Mouse (Mus musculus): Measurements from ENCODE around the gene Efcab10. TPM values are rescaled to one million over a fixed set of nuclear protein-coding genes. Genes with fewer than 3 reads are reported as not detected.
A peak's percentile ranks its signal among the peaks of the same experiment; 100 is the strongest.

The Efcab10 gene
- polyA plus RNA-seq, 1 experiment, result not detected

- H3K4me2 ChIP-seq (ENCODE audit: low read depth), result peak overlapping the region; percentile 27
- TF ChIP-seq MYOD1 (IDR thresholded peaks at IDR 0.05; ENCODE audit: control insufficient read depth in 1 of 3, insufficient read length in 2 of 3, low read depth in 2 of 3), result no peak
- TF ChIP-seq POLR2AphosphoS2 (IDR thresholded peaks at IDR 0.05; ENCODE audit: insufficient read length, low read depth), result no peak
- no peak for TF ChIP-seq MYOG (IDR thresholded peaks at IDR 0.05; ENCODE audit: control insufficient read depth in 1 of 3, insufficient read depth in 1 of 3, insufficient read length in 2 of 3, low read depth in 2 of 3)
- TF ChIP-seq REST (IDR thresholded peaks at IDR 0.05; ENCODE audit: insufficient read depth, insufficient read length), result no peak
- TF ChIP-seq CEBPB (IDR thresholded peaks at IDR 0.05; ENCODE audit: insufficient read depth, poor library complexity, severe bottlenecking), result no peak
- TF ChIP-seq E2F4 (IDR thresholded peaks at IDR 0.05; ENCODE audit: insufficient read depth), result no peak
- no peak for TF ChIP-seq SRF (IDR thresholded peaks at IDR 0.05; ENCODE audit: control insufficient read depth, insufficient read length, low read depth)
- TF ChIP-seq TCF3 (IDR thresholded peaks at IDR 0.05; ENCODE audit: insufficient read length, low read depth), result no peak
- no peak for TF ChIP-seq POLR2A (IDR thresholded peaks at IDR 0.05; ENCODE audit: insufficient read length, low read depth)
- no peak for TF ChIP-seq USF1 (IDR thresholded peaks at IDR 0.05; ENCODE audit: low read depth)
- no peak for TF ChIP-seq MAX (IDR thresholded peaks at IDR 0.05; ENCODE audit: low read depth)
- no peak for TF ChIP-seq TCF12 (IDR thresholded peaks at IDR 0.05; ENCODE audit: insufficient read depth, poor library complexity, severe bottlenecking)
- no peak overlapping the region for H3ac ChIP-seq (ENCODE audit: control insufficient read depth, insufficient read length)
- no peaks in the 10 kb centered on the region for H3K36me3 ChIP-seq (ENCODE audit: control insufficient read depth, insufficient read depth)
- no peaks in the 10 kb centered on the region for H3K27me3 ChIP-seq (ENCODE audit: control insufficient read depth, insufficient read depth, insufficient read length)
- no peaks in the 10 kb centered on the region for H3K79me2 ChIP-seq (ENCODE audit: control insufficient read depth, insufficient read depth)
- H3K4me3 ChIP-seq, result no peak overlapping the region
These were observed 8.6 kb downstream of the Efcab10 start for GRCm38 (mm10) chr12:33403265-33403693.

- H3ac ChIP-seq (ENCODE audit: control insufficient read depth, insufficient read length), result no peak overlapping the region
- no peaks in the 10 kb centered on the region for H3K27me3 ChIP-seq (ENCODE audit: control insufficient read depth, insufficient read depth, insufficient read length)
- no peaks in the 10 kb centered on the region for H3K79me2 ChIP-seq (ENCODE audit: control insufficient read depth, insufficient read depth)
- no peaks in the 10 kb centered on the region for H3K36me3 ChIP-seq (ENCODE audit: control insufficient read depth, insufficient read depth)
- H3K4me2 ChIP-seq (ENCODE audit: low read depth), result no peak overlapping the region
- H3K4me3 ChIP-seq, result no peak overlapping the region
- TF ChIP-seq POLR2AphosphoS2 (IDR thresholded peaks at IDR 0.05; ENCODE audit: insufficient read length, low read depth) (no peak), MAX (IDR thresholded peaks at IDR 0.05; ENCODE audit: low read depth) (no peak), MYOG (IDR thresholded peaks at IDR 0.05; ENCODE audit: control insufficient read depth in 1 of 3, insufficient read depth in 1 of 3, insufficient read length in 2 of 3, low read depth in 2 of 3) (no peak), SRF (IDR thresholded peaks at IDR 0.05; ENCODE audit: control insufficient read depth, insufficient read length, low read depth) (no peak), POLR2A (IDR thresholded peaks at IDR 0.05; ENCODE audit: insufficient read length, low read depth) (no peak), MYOD1 (IDR thresholded peaks at IDR 0.05; ENCODE audit: control insufficient read depth in 1 of 3, insufficient read length in 2 of 3, low read depth in 2 of 3) (no peak), E2F4 (IDR thresholded peaks at IDR 0.05; ENCODE audit: insufficient read depth) (no peak), TCF3 (IDR thresholded peaks at IDR 0.05; ENCODE audit: insufficient read length, low read depth) (no peak), CEBPB (IDR thresholded peaks at IDR 0.05; ENCODE audit: insufficient read depth, poor library complexity, severe bottlenecking) (no peak), REST (IDR thresholded peaks at IDR 0.05; ENCODE audit: insufficient read depth, insufficient read length) (no peak), USF1 (IDR thresholded peaks at IDR 0.05; ENCODE audit: low read depth) (no peak), TCF12 (IDR thresholded peaks at IDR 0.05; ENCODE audit: insufficient read depth, poor library complexity, severe bottlenecking) (no peak)
These were observed 10.3 kb downstream of the Efcab10 start for GRCm38 (mm10) chr12:33404996-33405395.

DNA sequence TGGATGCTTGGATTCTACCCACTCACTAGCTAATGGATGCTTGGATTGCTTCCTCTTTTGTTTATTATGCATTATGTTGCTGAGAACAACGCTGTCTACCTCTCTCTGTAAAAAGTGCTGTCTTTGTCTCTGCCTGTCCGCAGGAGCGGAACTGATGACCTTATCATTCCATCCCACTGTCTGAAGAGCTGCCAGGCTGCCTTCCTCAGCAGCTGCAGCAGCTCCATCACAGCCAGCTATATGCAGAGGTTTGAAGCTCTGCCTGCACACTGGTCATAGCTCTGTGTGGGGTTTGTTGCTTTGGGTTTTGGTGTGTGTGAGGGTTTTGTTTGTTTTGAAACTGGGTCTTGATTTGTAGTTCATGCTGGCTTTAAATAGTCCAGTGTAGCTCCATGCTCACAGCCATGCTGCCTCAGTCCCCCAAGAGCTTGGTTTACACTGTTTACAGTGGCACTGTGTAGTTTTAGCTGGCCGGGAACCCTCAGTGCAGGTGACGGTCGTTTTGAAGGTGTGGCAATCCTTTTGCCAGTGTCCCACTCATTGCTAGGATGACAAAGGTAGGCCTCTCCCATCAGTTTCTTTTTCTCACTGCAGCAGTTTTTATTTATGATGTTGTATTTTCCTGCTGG, 10.9 kb downstream of the Efcab10 start:
- H3K27me3 ChIP-seq (ENCODE audit: control insufficient read depth, insufficient read depth, insufficient read length), result no peaks in the 10 kb centered on the region
- H3K4me2 ChIP-seq (ENCODE audit: low read depth), result no peak overlapping the region
- no peaks in the 10 kb centered on the region for H3K36me3 ChIP-seq (ENCODE audit: control insufficient read depth, insufficient read depth)
- H3K79me2 ChIP-seq (ENCODE audit: control insufficient read depth, insufficient read depth), result no peaks in the 10 kb centered on the region
- no peak overlapping the region for H3K4me3 ChIP-seq
- TF ChIP-seq E2F4 (IDR thresholded peaks at IDR 0.05; ENCODE audit: insufficient read depth) (no peak), MAX (IDR thresholded peaks at IDR 0.05; ENCODE audit: low read depth) (no peak), POLR2AphosphoS2 (IDR thresholded peaks at IDR 0.05; ENCODE audit: insufficient read length, low read depth) (no peak), CEBPB (IDR thresholded peaks at IDR 0.05; ENCODE audit: insufficient read depth, poor library complexity, severe bottlenecking) (no peak), MYOG (IDR thresholded peaks at IDR 0.05; ENCODE audit: control insufficient read depth in 1 of 3, insufficient read depth in 1 of 3, insufficient read length in 2 of 3, low read depth in 2 of 3) (no peak), TCF12 (IDR thresholded peaks at IDR 0.05; ENCODE audit: insufficient read depth, poor library complexity, severe bottlenecking) (no peak), TCF3 (IDR thresholded peaks at IDR 0.05; ENCODE audit: insufficient read length, low read depth) (no peak), USF1 (IDR thresholded peaks at IDR 0.05; ENCODE audit: low read depth) (no peak), SRF (IDR thresholded peaks at IDR 0.05; ENCODE audit: control insufficient read depth, insufficient read length, low read depth) (no peak), POLR2A (IDR thresholded peaks at IDR 0.05; ENCODE audit: insufficient read length, low read depth) (no peak), MYOD1 (IDR thresholded peaks at IDR 0.05; ENCODE audit: control insufficient read depth in 1 of 3, insufficient read length in 2 of 3, low read depth in 2 of 3) (no peak), REST (IDR thresholded peaks at IDR 0.05; ENCODE audit: insufficient read depth, insufficient read length) (no peak)
- H3ac ChIP-seq (ENCODE audit: control insufficient read depth, insufficient read length), result no peak overlapping the region

- TF ChIP-seq SRF (IDR thresholded peaks at IDR 0.05; ENCODE audit: control insufficient read depth, insufficient read length, low read depth) (no peak), TCF3 (IDR thresholded peaks at IDR 0.05; ENCODE audit: insufficient read length, low read depth) (no peak), REST (IDR thresholded peaks at IDR 0.05; ENCODE audit: insufficient read depth, insufficient read length) (no peak), MYOD1 (IDR thresholded peaks at IDR 0.05; ENCODE audit: control insufficient read depth in 1 of 3, insufficient read length in 2 of 3, low read depth in 2 of 3) (no peak), MAX (IDR thresholded peaks at IDR 0.05; ENCODE audit: low read depth) (no peak), TCF12 (IDR thresholded peaks at IDR 0.05; ENCODE audit: insufficient read depth, poor library complexity, severe bottlenecking) (no peak), MYOG (IDR thresholded peaks at IDR 0.05; ENCODE audit: control insufficient read depth in 1 of 3, insufficient read depth in 1 of 3, insufficient read length in 2 of 3, low read depth in 2 of 3) (no peak), POLR2A (IDR thresholded peaks at IDR 0.05; ENCODE audit: insufficient read length, low read depth) (no peak), USF1 (IDR thresholded peaks at IDR 0.05; ENCODE audit: low read depth) (no peak), E2F4 (IDR thresholded peaks at IDR 0.05; ENCODE audit: insufficient read depth) (no peak), POLR2AphosphoS2 (IDR thresholded peaks at IDR 0.05; ENCODE audit: insufficient read length, low read depth) (no peak), CEBPB (IDR thresholded peaks at IDR 0.05; ENCODE audit: insufficient read depth, poor library complexity, severe bottlenecking) (no peak)
- Histone ChIP-seq H3K79me2 (ENCODE audit: control insufficient read depth, insufficient read depth) (no peaks in the 10 kb centered on the region), H3K4me2 (ENCODE audit: low read depth) (no peak overlapping the region), H3K4me3 (no peak overlapping the region), H3K27me3 (ENCODE audit: control insufficient read depth, insufficient read depth, insufficient read length) (peaks cover 5% of the 10 kb centered on the region), H3ac (ENCODE audit: control insufficient read depth, insufficient read length) (no peak overlapping the region), H3K36me3 (ENCODE audit: control insufficient read depth, insufficient read depth) (no peaks in the 10 kb centered on the region)
These were observed 17.0 kb downstream of the Efcab10 start for GRCm38 (mm10) chr12:33411580-33412151.
